Mouse (Mus musculus): ENCODE data around the gene Ppcdc.

Gene Ppcdc

GRCm38 (mm10) chr9:57354377-57355183 is 85.3 kb downstream of the Ppcdc start:
- DNase-seq (ENCODE audit: low spot score in 2 of 2), result no peak

DNA sequence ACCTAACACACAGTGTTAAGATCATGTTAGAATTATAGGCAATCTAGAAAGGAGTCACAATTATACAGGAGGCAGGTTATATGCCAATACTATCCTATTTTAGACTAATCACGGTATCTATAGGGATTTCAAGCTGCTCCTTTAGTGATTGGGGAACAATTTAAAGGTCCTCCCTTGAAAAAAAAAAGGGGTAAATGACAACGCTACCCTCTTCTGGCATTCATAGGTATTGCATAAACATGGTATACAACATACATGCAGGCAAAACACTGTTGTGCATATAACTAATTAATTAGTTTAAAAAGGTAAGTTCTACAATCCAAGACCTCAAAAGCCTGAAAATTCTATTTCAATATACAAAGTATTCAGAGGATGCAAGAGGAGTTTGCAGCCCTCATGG is 88.6 kb downstream of the Ppcdc start:
- no peak for DNase-seq (ENCODE audit: low spot score in 2 of 2)

DNA sequence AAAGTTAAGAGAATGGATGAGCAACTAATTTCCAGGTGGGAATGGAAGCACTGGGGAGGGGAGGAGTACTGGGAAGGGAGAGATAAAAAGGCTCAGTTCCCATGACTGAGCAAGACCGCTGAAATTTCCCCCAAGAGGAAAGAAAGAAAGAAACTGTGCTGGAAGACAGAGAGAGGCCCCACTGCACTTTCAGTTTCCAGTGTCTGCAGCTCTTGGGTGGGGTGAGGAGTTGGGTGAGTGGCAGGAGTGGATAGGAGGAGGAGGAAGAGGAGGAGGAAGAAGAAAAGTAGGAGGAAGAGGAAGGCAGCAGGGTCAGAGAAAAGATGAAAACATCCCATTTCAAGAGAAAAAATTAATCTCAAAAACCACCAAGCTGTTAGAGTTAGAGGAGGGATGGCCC is 94.0 kb downstream of the Ppcdc start:
- no peak for DNase-seq (ENCODE audit: low spot score in 2 of 2)

DNA sequence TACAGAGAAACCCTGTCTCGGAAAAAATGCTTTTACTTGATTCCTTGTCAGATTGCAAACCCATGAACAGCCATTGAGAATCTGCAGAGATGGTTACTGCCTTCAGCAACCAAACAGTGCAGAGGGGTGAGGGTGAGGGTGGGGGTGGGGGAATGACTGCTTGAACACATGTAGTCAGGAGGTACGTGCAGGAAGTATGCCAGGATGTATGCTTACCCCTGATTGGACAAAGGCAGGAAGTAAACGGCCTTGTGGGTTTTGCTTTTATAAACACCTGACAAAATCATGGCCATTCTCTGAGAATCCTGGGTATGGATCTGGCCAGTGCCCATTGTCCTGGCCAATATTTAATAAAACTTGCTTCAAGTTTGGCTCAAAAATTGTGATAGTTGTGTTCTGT is 96.2 kb downstream of the Ppcdc start:
- no peak for DNase-seq (ENCODE audit: low spot score in 2 of 2)

DNA sequence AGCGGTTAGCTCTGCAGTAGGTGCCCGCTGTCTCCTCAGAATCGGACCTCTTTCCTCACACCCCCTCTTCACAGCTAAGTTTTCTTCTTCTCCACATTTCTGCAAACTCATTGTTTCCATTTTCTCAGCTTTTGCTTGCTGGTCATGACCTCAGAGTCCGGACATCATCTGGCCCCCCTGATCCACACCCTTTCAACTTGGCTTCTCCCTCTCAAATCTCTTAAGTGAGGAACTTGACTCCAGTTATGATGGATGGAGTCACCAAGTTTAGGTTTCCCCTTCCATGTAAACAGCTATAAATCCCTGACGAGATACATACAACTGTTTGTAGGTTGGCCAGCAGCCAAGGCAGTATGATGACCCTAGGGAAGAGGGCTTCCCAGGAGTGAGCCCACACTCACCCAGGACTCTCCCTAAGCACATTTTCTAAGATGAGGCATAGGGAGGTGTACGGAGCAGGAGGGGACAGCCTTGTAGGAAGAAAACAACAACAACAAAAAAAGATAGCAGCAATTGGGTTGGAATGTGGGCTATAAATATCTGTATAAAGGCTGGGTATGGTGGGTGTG is 96.9 kb downstream of the Ppcdc start:
- no peak for DNase-seq (ENCODE audit: low spot score in 2 of 2)

GRCm38 (mm10) chr9:57342186-57342585 is 97.7 kb downstream of the Ppcdc start:
- DNase-seq (ENCODE audit: low spot score in 2 of 2), result no peak

GRCm38 (mm10) chr9:57340361-57340760 is 99.6 kb downstream of the Ppcdc start:
- no peak for DNase-seq (ENCODE audit: low spot score in 2 of 2)

DNA sequence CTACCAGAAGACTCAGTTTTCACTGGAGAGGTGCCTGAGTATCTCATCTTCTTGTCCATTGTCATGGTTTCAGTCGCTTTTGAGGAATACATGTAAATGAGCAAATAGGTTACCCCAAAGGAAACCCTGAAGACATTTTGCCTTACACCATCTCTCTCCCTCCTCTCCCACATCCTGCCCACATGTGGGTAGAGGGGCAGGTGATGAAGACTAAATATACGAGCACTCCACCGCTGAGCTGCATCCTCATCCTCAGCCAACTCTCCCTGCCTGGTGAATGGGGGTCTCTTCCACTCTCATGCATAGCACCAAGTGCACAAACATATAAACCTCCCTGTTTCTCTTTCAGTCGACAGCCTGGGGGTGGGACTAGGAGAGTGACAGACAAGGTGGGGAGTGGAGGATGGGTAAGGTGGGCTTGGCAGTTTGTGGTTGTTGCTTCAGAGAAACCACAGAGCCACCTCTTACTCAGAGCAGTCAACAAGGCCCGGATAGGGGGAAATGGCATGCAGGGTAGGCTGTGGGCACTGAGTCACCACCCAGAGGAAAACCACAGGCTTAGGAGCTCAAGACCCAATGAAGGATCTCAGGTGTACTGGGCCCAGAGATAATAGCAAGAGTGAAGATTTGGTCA is 100.2 kb downstream of the Ppcdc start:
- no peak for DNase-seq (ENCODE audit: low spot score in 2 of 2)

GRCm38 (mm10) chr9:57338706-57339105 is 101.2 kb downstream of the Ppcdc start:
- DNase-seq (ENCODE audit: low spot score in 2 of 2), result no peak

Data from right cerebral cortex, postnatal 36 days (tissue).